Mouse (Mus musculus) MEL (cell line): ENCODE data around the gene Krt222.

ENCODE experiments used
- CTCF ChIP-seq, 3 experiments: IDR thresholded peaks in 2 of 3; conservative IDR thresholded peaks in 1 of 3; 2 replicates each; pipeline ENCODE4 v1.5.1; 2011 to 2012; ENCODE audit warnings: low read length in 3 of 3, low read depth in 2 of 3, mild to moderate bottlenecking in 2 of 3, improper control_type of control experiment in 1 of 3, inconsistent platforms in 1 of 3, mixed read lengths in 1 of 3, moderate library complexity in 1 of 3; ENCODE audit not compliant: control insufficient read depth in 1 of 3, insufficient read depth in 1 of 3, poor library complexity in 1 of 3, severe bottlenecking in 1 of 3
- MEF2A ChIP-seq: IDR thresholded peaks from 2 replicates; pipeline ENCODE4 v1.6.1; 2014; ENCODE audit warnings: low read depth, mild to moderate bottlenecking, inconsistent platforms, low read length, improper control_type of control experiment; ENCODE audit not compliant: poor library complexity, insufficient replicate concordance, severe bottlenecking; ENCODE audit errors: extremely low read depth
- NELFE ChIP-seq: IDR thresholded peaks from 2 replicates; pipeline ENCODE4 v1.6.1; 2011; ENCODE audit warnings: low read depth, low read length, improper control_type of control experiment
- SMC3 ChIP-seq: IDR thresholded peaks from 2 replicates; pipeline ENCODE4 v1.6.1; 2011; ENCODE audit warnings: low read depth, low read length, improper control_type of control experiment
- ZKSCAN1 ChIP-seq: IDR thresholded peaks from 2 replicates; pipeline ENCODE4 v1.6.1; 2012; ENCODE audit warnings: low read depth, mild to moderate bottlenecking, inconsistent platforms, low read length, improper control_type of control experiment, moderate library complexity

DNA sequence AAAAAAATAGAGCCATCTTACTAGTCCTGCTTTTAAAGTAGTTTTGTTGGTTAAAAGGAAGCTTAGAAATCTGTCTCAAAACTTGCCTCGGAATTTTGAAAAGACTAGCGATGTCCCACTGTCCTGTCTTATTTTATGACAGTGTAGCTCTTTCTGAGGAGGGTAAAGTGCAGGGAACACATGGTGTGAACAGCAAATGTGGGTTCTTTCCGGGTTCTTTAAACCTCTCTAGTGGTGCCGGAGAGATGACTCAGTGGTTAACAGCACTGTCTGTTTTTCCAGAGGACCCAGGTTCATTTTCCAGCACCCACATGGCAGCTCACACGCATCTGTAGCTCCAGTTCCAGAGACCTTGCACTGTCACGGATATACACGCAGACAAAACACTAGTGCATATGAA is 25.3 kb upstream of the Krt222 start:
- TF ChIP-seq CTCF (IDR thresholded peaks at IDR 0.05 in 2 of 3, conservative IDR thresholded peaks at IDR 0.05 in 1 of 3; ENCODE audit: control insufficient read depth in 1 of 3, insufficient read depth in 1 of 3, low read depth in 2 of 3, low read length in 3 of 3, poor library complexity in 1 of 3, severe bottlenecking in 1 of 3) (no peak), MEF2A (no peak), SMC3 (no peak), ZKSCAN1 (no peak), NELFE (no peak)
